In the genomic region with DNA sequence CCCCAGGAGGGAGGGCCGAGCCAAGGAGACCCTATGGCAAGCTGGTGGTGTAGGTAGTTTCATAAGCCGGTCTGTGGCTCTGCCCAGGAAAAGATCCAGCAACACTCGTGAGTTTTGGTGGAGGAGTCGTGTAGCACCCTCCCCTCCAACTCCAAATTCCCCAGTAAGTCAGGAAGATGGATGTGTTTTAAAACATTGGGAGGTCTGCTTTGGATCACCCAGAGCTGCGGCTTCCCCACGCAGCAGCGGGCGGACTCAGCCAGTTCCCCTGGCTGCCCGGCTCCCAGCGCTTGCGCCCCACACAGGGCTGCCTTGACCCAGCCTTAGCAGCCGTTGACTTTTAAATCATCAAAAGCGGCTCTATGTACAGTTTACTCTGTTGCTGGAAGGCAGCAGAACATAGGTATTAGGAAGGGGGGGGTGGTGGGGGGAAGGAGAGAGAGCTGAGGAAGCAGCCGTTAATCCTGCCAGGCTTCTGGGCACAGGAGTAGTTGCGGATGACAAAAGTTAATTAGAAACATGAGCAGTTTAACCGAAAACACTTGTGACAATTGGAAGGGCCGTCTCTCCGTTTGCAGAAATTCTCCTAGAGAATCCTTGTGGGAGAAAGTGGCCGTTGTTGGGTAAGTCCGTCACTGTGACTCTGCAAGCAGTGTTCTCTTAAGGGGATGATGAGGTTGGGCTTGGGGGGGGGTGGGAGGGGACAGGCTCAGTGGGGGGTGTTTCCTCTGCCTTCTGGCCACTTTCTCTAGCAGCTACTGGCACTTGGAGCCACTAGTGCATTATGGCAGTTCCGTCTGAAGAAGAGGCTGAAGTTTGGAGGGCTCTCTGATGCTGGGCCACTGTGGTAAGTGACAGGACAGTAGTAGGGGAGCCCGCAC, we compare ENCODE assay signal across 8 mouse cellular contexts.
DNase-seq lines count a peak whose midpoint lies in the region; ATAC-seq and TF ChIP-seq lines count a peak whose summit lies in the region.

No protein-coding gene starts in this region.

- H3K9me3 ChIP-seq in heart, embryonic 12.5 days (replicated peaks) = no peaks in the 10 kb centered on the region
- H3K9me3 ChIP-seq in forebrain, embryonic 16.5 days (ENCODE audit: control insufficient read depth, low read length) = no peaks in the 10 kb centered on the region
- H3K9me3 ChIP-seq in liver, embryonic 14.5 days (ENCODE audit: control insufficient read depth, low read length) = no peaks in the 10 kb centered on the region

- no peaks in the 10 kb centered on the region for H3K27me3 ChIP-seq in heart, embryonic 12.5 days (replicated peaks)
- H3K27me3 ChIP-seq in forebrain, embryonic 16.5 days (replicated peaks; ENCODE audit: control insufficient read depth, insufficient read depth, low read length) = no peaks in the 10 kb centered on the region
- no peaks in the 10 kb centered on the region for H3K27me3 ChIP-seq in liver, embryonic 14.5 days (ENCODE audit: control insufficient read depth, insufficient read depth, low read length)

- H3K27ac ChIP-seq in heart, embryonic 12.5 days (ENCODE audit: poor library complexity, severe bottlenecking) = no peak overlapping the region
- H3K27ac ChIP-seq in forebrain, embryonic 16.5 days (ENCODE audit: low read length) = no peak overlapping the region
- H3K27ac ChIP-seq in liver, embryonic 14.5 days = no peak overlapping the region

- 12% methylated on average over 22 of the region's 22 CpGs for WGBS in heart, embryonic 12.5 days
- WGBS in forebrain, embryonic 16.5 days = 21% methylated on average over 22 of the region's 22 CpGs
- 17% methylated on average over 22 of the region's 22 CpGs for WGBS in liver, embryonic 14.5 days (ENCODE audit: insufficient replicate concordance)

- peaks cover 40% of the 10 kb centered on the region for H3K4me1 ChIP-seq in heart, embryonic 12.5 days (replicated peaks)
- peaks cover 3% of the 10 kb centered on the region; the same call in 1 of the 2 replicates for H3K4me1 ChIP-seq in forebrain, embryonic 16.5 days (replicated peaks; ENCODE audit: control insufficient read depth, insufficient read depth, low read length)
- H3K4me1 ChIP-seq in liver, embryonic 14.5 days (replicated peaks; ENCODE audit: control insufficient read depth in 2 of 2, insufficient read depth in 2 of 2, low read length in 1 of 2) = peaks cover 0 to 3% of the 10 kb centered on the region in 2 experiments; a peak in 1 of 4 replicates

- TF ChIP-seq CTCF in liver, embryonic 14.5 days (IDR thresholded peaks at IDR 0.05; ENCODE audit: low read depth) = no peak

- no peak for TF ChIP-seq EP300 in liver, embryonic 14.5 days (IDR thresholded peaks at IDR 0.05; ENCODE audit: low read depth)

- DNase-seq in heart, adult 8-10 months (ENCODE audit: low spot score) = no peak
- peak; percentile 39 for DNase-seq in ZHBTc4 (ENCODE audit: low read depth, low spot score)
- no peak for DNase-seq in liver, embryonic 14.5 days (ENCODE audit: low read depth in 3 of 3, low spot score in 3 of 3)
- peak; percentile 69 for DNase-seq in yolk sac, embryonic 10.5 days (ENCODE audit: low spot score)
- no peak for DNase-seq in spleen, postnatal 14 days (ENCODE audit: low spot score in 2 of 2)
- no peak for DNase-seq in thymus, postnatal 36 days

- peak overlapping the region; percentile 60 for H3K4me2 ChIP-seq in heart, embryonic 12.5 days
- H3K4me2 ChIP-seq in forebrain, embryonic 16.5 days (ENCODE audit: low read length) = no peak overlapping the region
- H3K4me2 ChIP-seq in liver, embryonic 14.5 days (ENCODE audit: low read depth) = peak overlapping the region; percentile 38

- peaks cover 14% of the 10 kb centered on the region for H3K36me3 ChIP-seq in heart, embryonic 12.5 days
- H3K36me3 ChIP-seq in forebrain, embryonic 16.5 days (ENCODE audit: control insufficient read depth, insufficient read depth) = peaks cover under 1% of the 10 kb centered on the region; the same call in 1 of the 2 replicates
- H3K36me3 ChIP-seq in liver, embryonic 14.5 days (replicated peaks; ENCODE audit: control insufficient read depth, insufficient read depth, low read depth) = no peaks in the 10 kb centered on the region

- ATAC-seq in heart, embryonic 12.5 days (ENCODE audit: insufficient number of reproducible peaks, low FRiP score) = peak; percentile 57
- peak; percentile 28; the same call in 1 of the 2 replicates for ATAC-seq in forebrain, embryonic 16.5 days
- ATAC-seq in liver, embryonic 14.5 days (ENCODE audit: insufficient read depth) = 0 out of 2 replicates have a peak, but pooled peaks have one; percentile 48

- H3K4me3 ChIP-seq in heart, embryonic 12.5 days = peak overlapping the region; percentile 26
- no peak overlapping the region for H3K4me3 ChIP-seq in forebrain, embryonic 16.5 days (replicated peaks; ENCODE audit: low read length)
- H3K4me3 ChIP-seq in liver, embryonic 14.5 days (ENCODE audit: insufficient read depth in 1 of 2, low read depth in 2 of 2, low read length in 2 of 2) = no peak overlapping the region; a peak in 1 of 4 replicates

- peak overlapping the region; percentile 13 for H3K9ac ChIP-seq in heart, embryonic 12.5 days
- H3K9ac ChIP-seq in forebrain, embryonic 16.5 days (replicated peaks; ENCODE audit: low read depth, low read length) = no peak overlapping the region
- no peak overlapping the region for H3K9ac ChIP-seq in liver, embryonic 14.5 days (replicated peaks)

Comparison
In these comparisons a context has a peak if more than half of its experiments do, and no peak if none do; other contexts are left out.
1. DNase-seq: peak in ZHBTc4 (single experiment) and yolk sac, embryonic 10.5 days (single experiment); none in heart, adult 8-10 months (single experiment), liver, embryonic 14.5 days (0 of 3), spleen, postnatal 14 days (0 of 2) and thymus, postnatal 36 days (0 of 2).
2. Peak in every context shown above with its lines, with median percentiles within 50 percentile points of each other: ATAC-seq.